Mouse (Mus musculus) G1E (cell line): ENCODE data around the gene Naa35. TPM values are rescaled to one million over a fixed set of nuclear protein-coding genes. Genes with fewer than 3 reads are reported as not detected.

ENCODE experiments used
- ATAC-seq: 2 replicates; pipeline ENCODE4 v1.8.0; 2016; ENCODE audit warnings: mild to moderate bottlenecking; ENCODE audit not compliant: insufficient number of reproducible peaks, poor library complexity, low FRiP score, severe bottlenecking; ENCODE audit errors: extremely low read depth
- DNase-seq: peaks from one replicate; pipeline ENCODE4 v3.0.0; 2012; ENCODE audit warnings: low spot score
- H3K27me3 ChIP-seq: 2 replicates; pipeline ENCODE4 v1.6.1; 2012; ENCODE audit warnings: mild to moderate bottlenecking, low read length, inconsistent platforms; ENCODE audit not compliant: insufficient read depth
- H3K36me3 ChIP-seq: replicated peaks from 2 replicates; pipeline ENCODE3; 2012; ENCODE audit warnings: mild to moderate bottlenecking, inconsistent platforms
- H3K4me1 ChIP-seq: 2 replicates; pipeline ENCODE4 v1.6.1; 2012; ENCODE audit warnings: low read depth, low read length, inconsistent platforms, mixed read lengths; ENCODE audit not compliant: insufficient read depth
- H3K4me3 ChIP-seq: 2 replicates; pipeline ENCODE4 v1.5.1; 2012; ENCODE audit warnings: low read depth, mild to moderate bottlenecking, inconsistent platforms, low read length, moderate library complexity, mixed read lengths
- H3K9me3 ChIP-seq: replicated peaks from 2 replicates; pipeline ENCODE4 v1.6.1; 2012; ENCODE audit warnings: inconsistent platforms
- CTCF ChIP-seq: IDR thresholded peaks from 2 replicates; pipeline ENCODE4 v1.5.1; 2012; ENCODE audit warnings: low read depth, low read length, inconsistent platforms, mixed read lengths
- GATA1 ChIP-seq: IDR thresholded peaks from 2 replicates; pipeline ENCODE4 v1.6.1; 2012; ENCODE audit warnings: borderline replicate concordance, low read length, inconsistent platforms, mixed read lengths
- GATA2 ChIP-seq: IDR thresholded peaks from 2 replicates; pipeline ENCODE4 v1.6.1; 2012; ENCODE audit warnings: low read depth, low read length, inconsistent platforms, borderline replicate concordance
- POLR2AphosphoS5 ChIP-seq: IDR thresholded peaks from 2 replicates; pipeline ENCODE4 v1.6.1; 2012; ENCODE audit warnings: low read depth, low read length, inconsistent platforms; ENCODE audit not compliant: insufficient replicate concordance
- TAL1 ChIP-seq: conservative IDR thresholded peaks from 2 replicates; pipeline ENCODE4 v1.6.1; 2012; ENCODE audit warnings: low read depth, low read length, inconsistent platforms, mixed read lengths
- polyA plus RNA-seq: library from polyadenylated mRNA; stranded (reverse); fragments of >175 nt; gene quantifications from 2 replicates; pipeline ENCODE4 v1.2.3, GENCODE M21; 2012
- total RNA-seq, 2 experiments: library from RNA; stranded (forward) in 1 of 2; stranded (reverse) in 1 of 2; fragments of 200-1000 nt in 1 of 2; fragments of >200 nt in 1 of 2; fragmentation: Nextera tagmentation in 1 of 2; gene quantifications; 2 replicates each; pipeline ENCODE4 v1.2.3; 2014 to 2017

Gene Naa35
- total and polyA plus RNA-seq, 3 experiments, result 8.5 to 63.7 (median 31.0) TPM

- Histone ChIP-seq H3K36me3 (no peaks in the 10 kb centered on the region), H3K4me3 (peak overlapping the region; percentile 45), H3K9me3 (0 out of 2 replicates have a peak, but pooled peaks cover 3% of the 10 kb centered on the region), H3K27me3 (no peaks in the 10 kb centered on the region), H3K4me1 (peaks cover 67% of the 10 kb centered on the region)
- DNase-seq (no peak), ATAC-seq (no peak)
- no peak for TF ChIP-seq GATA2
- no peak for TF ChIP-seq GATA1
- no peak for TF ChIP-seq TAL1
- no peak for TF ChIP-seq POLR2AphosphoS5
- TF ChIP-seq CTCF, result no peak
Measured at GRCm38 (mm10) chr13:59679306-59679705, 94.2 kb downstream of the Naa35 start.

- H3K4me3 ChIP-seq, result peak overlapping the region; percentile 45; the same call in 1 of the 2 replicates
- 0 out of 2 replicates have a peak, but pooled peaks cover 3% of the 10 kb centered on the region for H3K9me3 ChIP-seq
- DNase-seq (peak; percentile 61), ATAC-seq (peak; percentile 77)
- peak; percentile 85 for TF ChIP-seq TAL1
- TF ChIP-seq POLR2AphosphoS5, result no peak
- TF ChIP-seq GATA1, result no peak
- TF ChIP-seq GATA2, result no peak
- no peaks in the 10 kb centered on the region for H3K36me3 ChIP-seq
- peaks cover 67% of the 10 kb centered on the region for H3K4me1 ChIP-seq
- no peaks in the 10 kb centered on the region for H3K27me3 ChIP-seq
Measured at GRCm38 (mm10) chr13:59679908-59680307, 94.8 kb downstream of the Naa35 start.

- no peak for DNase-seq
Measured at GRCm38 (mm10) chr13:59682629-59683028, 97.6 kb downstream of the Naa35 start.

GRCm38 (mm10) chr13:59685236-59685635, 100.2 kb downstream of the Naa35 start:
- no peaks in the 10 kb centered on the region; the same call in 1 of the 2 replicates for H3K27me3 ChIP-seq
- no peak for ATAC-seq
- H3K36me3 ChIP-seq, result no peaks in the 10 kb centered on the region
- peaks cover 31% of the 10 kb centered on the region for H3K4me1 ChIP-seq
- no peak for DNase-seq
- no peak overlapping the region for H3K4me3 ChIP-seq
- TF ChIP-seq TAL1 (no peak), GATA1 (no peak), POLR2AphosphoS5 (no peak), CTCF (no peak), GATA2 (no peak)
- no peaks in the 10 kb centered on the region for H3K9me3 ChIP-seq

More at GRCm38 (mm10) chr13:59682629-59683028, 97.6 kb downstream of the Naa35 start:
- Histone ChIP-seq H3K27me3 (no peaks in the 10 kb centered on the region), H3K4me3 (peak overlapping the region; percentile 37; the same call in 1 of the 2 replicates), H3K9me3 (no peaks in the 10 kb centered on the region), H3K36me3 (no peaks in the 10 kb centered on the region), H3K4me1 (peaks cover 55% of the 10 kb centered on the region)
- no peak for ATAC-seq
- TF ChIP-seq TAL1 (no peak), GATA1 (no peak), POLR2AphosphoS5 (no peak), GATA2 (no peak), CTCF (no peak)

Other genes starting within 250 kb of the Naa35 start
- gene Agtpbp1, start within 50 bp of the Naa35 start, total RNA-seq (2014; fragmentation: Nextera tagmentation), result 118 and 147 TPM in 2 replicates
- 62.0 and 73.3 TPM in 2 replicates for gene Agtpbp1, start within 50 bp of the Naa35 start, total RNA-seq (2017)
- 6.0 and 6.1 TPM in 2 replicates for gene Agtpbp1, start within 50 bp of the Naa35 start, polyA plus RNA-seq
- gene Golm1, start 90.6 kb downstream of the Naa35 start, total RNA-seq (2014; fragmentation: Nextera tagmentation), result 126 and 146 TPM in 2 replicates
- gene Golm1, start 90.6 kb downstream of the Naa35 start, total RNA-seq (2017), result 134 and 139 TPM in 2 replicates
- 31.5 and 32.8 TPM in 2 replicates for gene Golm1, start 90.6 kb downstream of the Naa35 start, polyA plus RNA-seq
- gene 4921517D22Rik, start 108.8 kb downstream of the Naa35 start, total RNA-seq (2014; fragmentation: Nextera tagmentation), result not detected in 2 replicates
- 0.11 TPM in 1 of 2 replicates, not detected in the other for gene 4921517D22Rik, start 108.8 kb downstream of the Naa35 start, total RNA-seq (2017)
- not detected in 2 replicates for gene 4921517D22Rik, start 108.8 kb downstream of the Naa35 start, polyA plus RNA-seq
- not detected in 2 replicates for gene Spata31d1a, start 125.1 kb downstream of the Naa35 start, total RNA-seq (2014; fragmentation: Nextera tagmentation)
- 0.05 and 0.12 TPM in 2 replicates for gene Spata31d1a, start 125.1 kb downstream of the Naa35 start, total RNA-seq (2017)
- not detected in 2 replicates for gene Spata31d1a, start 125.1 kb downstream of the Naa35 start, polyA plus RNA-seq
- gene Spata31d1b, start 127.0 kb downstream of the Naa35 start, total RNA-seq (2014; fragmentation: Nextera tagmentation), result not detected in 2 replicates
- 0.06 and 0.22 TPM in 2 replicates for gene Spata31d1b, start 127.0 kb downstream of the Naa35 start, total RNA-seq (2017)
- gene Spata31d1b, start 127.0 kb downstream of the Naa35 start, polyA plus RNA-seq, result not detected in 2 replicates
- gene Spata31d1d, start 146.5 kb downstream of the Naa35 start, total RNA-seq (2014; fragmentation: Nextera tagmentation), result not detected in 2 replicates
- 0.05 TPM in 1 of 2 replicates, not detected in the other for gene Spata31d1d, start 146.5 kb downstream of the Naa35 start, total RNA-seq (2017)
- gene Spata31d1d, start 146.5 kb downstream of the Naa35 start, polyA plus RNA-seq, result not detected in 2 replicates
- gene 1700014D04Rik, start 161.5 kb downstream of the Naa35 start, total RNA-seq (2014; fragmentation: Nextera tagmentation), result not detected in 2 replicates
- 0.06 and 0.11 TPM in 2 replicates for gene 1700014D04Rik, start 161.5 kb downstream of the Naa35 start, total RNA-seq (2017)
- not detected in 2 replicates for gene 1700014D04Rik, start 161.5 kb downstream of the Naa35 start, polyA plus RNA-seq
- 242 and 309 TPM in 2 replicates for gene Isca1, start 184.6 kb downstream of the Naa35 start, total RNA-seq (2014; fragmentation: Nextera tagmentation)
- 75.9 and 85.8 TPM in 2 replicates for gene Isca1, start 184.6 kb downstream of the Naa35 start, total RNA-seq (2017)
- gene Isca1, start 184.6 kb downstream of the Naa35 start, polyA plus RNA-seq, result 57.0 and 69.2 TPM in 2 replicates
- gene Gm49354, start 197.0 kb downstream of the Naa35 start, total RNA-seq (2014; fragmentation: Nextera tagmentation), result not detected in 2 replicates
- gene Gm49354, start 197.0 kb downstream of the Naa35 start, total RNA-seq (2017), result 16.9 TPM in 1 of 2 replicates, not detected in the other
- gene Gm49354, start 197.0 kb downstream of the Naa35 start, polyA plus RNA-seq, result 32.8 and 52.8 TPM in 2 replicates
- 215 and 232 TPM in 2 replicates for gene Tut7, start 237.9 kb downstream of the Naa35 start, total RNA-seq (2014; fragmentation: Nextera tagmentation)
- gene Tut7, start 237.9 kb downstream of the Naa35 start, total RNA-seq (2017), result 166 and 194 TPM in 2 replicates
- gene Tut7, start 237.9 kb downstream of the Naa35 start, polyA plus RNA-seq, result 59.6 and 66.1 TPM in 2 replicates